Mouse (Mus musculus) ovary, postnatal 36 days (tissue): ENCODE data around the gene Zfp385c.
"Not testable (repeated sequence)": the region's sequence is repeated elsewhere in the genome, so short reads cannot be mapped to it uniquely, and the experiment has no call there.

Experiments used
- DNase-seq: peaks from one replicate; pipeline ENCODE4 v3.0.0; 2022; ENCODE audit warnings: low spot score, mixed read lengths

Zfp385c gene

GRCm38 (mm10) chr11:100625754-100626700 is 66.2 kb downstream of the Zfp385c start:
- no peak for DNase-seq

- DNase-seq = no peak
These were observed 68.4 kb downstream of the Zfp385c start for GRCm38 (mm10) chr11:100623867-100624266.

- DNase-seq = peak; percentile 94
These were observed 69.5 kb downstream of the Zfp385c start for GRCm38 (mm10) chr11:100622714-100623113.

- DNase-seq = no peak
These were observed 72.3 kb downstream of the Zfp385c start, which contains the start of gene Dnajc7 for GRCm38 (mm10) chr11:100619982-100620381. TSS of gene Dnajc7 (minus strand) at chr11:100620168.

GRCm38 (mm10) chr11:100619485-100619975 is 72.7 kb downstream of the Zfp385c start:
- peak; percentile 96 for DNase-seq

GRCm38 (mm10) chr11:100618761-100619484 is 73.3 kb downstream of the Zfp385c start, which contains the start of gene Nkiras2:
TSS of gene Nkiras2 (plus strand) at chr11:100619244.
- DNase-seq = peak; percentile 63

- no peak for DNase-seq
These were observed 74.8 kb downstream of the Zfp385c start for GRCm38 (mm10) chr11:100617480-100617879.

GRCm38 (mm10) chr11:100616836-100617235 is 75.4 kb downstream of the Zfp385c start:
- not testable (repeated sequence) for DNase-seq

- no peak for DNase-seq
These were observed 75.9 kb downstream of the Zfp385c start for GRCm38 (mm10) chr11:100616332-100616731.

- no peak for DNase-seq
These were observed 79.0 kb downstream of the Zfp385c start for GRCm38 (mm10) chr11:100613241-100613640.

- DNase-seq = no peak
These were observed 80.6 kb downstream of the Zfp385c start for GRCm38 (mm10) chr11:100611627-100612026.

GRCm38 (mm10) chr11:100609997-100610680 is 82.1 kb downstream of the Zfp385c start:
- no peak for DNase-seq

- DNase-seq = no peak
These were observed 82.8 kb downstream of the Zfp385c start for GRCm38 (mm10) chr11:100609355-100609996.

- DNase-seq = no peak
These were observed 83.5 kb downstream of the Zfp385c start for GRCm38 (mm10) chr11:100608796-100609195.

GRCm38 (mm10) chr11:100607121-100607520 is 85.1 kb downstream of the Zfp385c start:
- DNase-seq = no peak

GRCm38 (mm10) chr11:100605451-100605850 is 86.8 kb downstream of the Zfp385c start:
- no peak for DNase-seq

GRCm38 (mm10) chr11:100604321-100605005 is 87.8 kb downstream of the Zfp385c start:
- DNase-seq = no peak

- DNase-seq = no peak
These were observed 88.4 kb downstream of the Zfp385c start for GRCm38 (mm10) chr11:100603813-100604212.

- no peak for DNase-seq
These were observed 89.1 kb downstream of the Zfp385c start for GRCm38 (mm10) chr11:100603155-100603554.

GRCm38 (mm10) chr11:100601372-100601771 is 90.9 kb downstream of the Zfp385c start:
- DNase-seq = no peak

GRCm38 (mm10) chr11:100598074-100598473 is 94.2 kb downstream of the Zfp385c start:
- DNase-seq = no peak
